Mouse (Mus musculus): Measurements from ENCODE around the gene Akt3. TPM values are rescaled to one million over a fixed set of nuclear protein-coding genes. Genes with fewer than 3 reads are reported as not detected.

Gene Akt3
- polyA plus RNA-seq, 1 experiment from 2014 or later = 3.4 TPM

GRCm38 (mm10) chr1:177022751-177023150 is 235.3 kb downstream of the Akt3 start:
- TF ChIP-seq CTCF (IDR thresholded peaks at IDR 0.05; ENCODE audit: low read depth) = peak; percentile 37
- WGBS = 38% methylated on average over 3 of the region's 3 CpGs
- DNase-seq (ENCODE audit: low spot score) (peak; percentile 29), ATAC-seq (replicated peaks; ENCODE audit: low FRiP score, low read depth) (no peak)
- H3K27me3 ChIP-seq (ENCODE audit: insufficient read depth, low read length) = no peaks in the 10 kb centered on the region
- H3K4me3 ChIP-seq (replicated peaks; ENCODE audit: low read depth, low read length) = no peak overlapping the region
- H3K36me3 ChIP-seq (ENCODE audit: insufficient read depth, low read length) = 0 out of 2 replicates have a peak, but pooled peaks cover 6% of the 10 kb centered on the region
- H3K4me2 ChIP-seq (ENCODE audit: low read length) = no peak overlapping the region
- H3K9me3 ChIP-seq (replicated peaks; ENCODE audit: low read length) = no peaks in the 10 kb centered on the region
- H3K4me1 ChIP-seq (replicated peaks; ENCODE audit: insufficient read depth, low read length) = no peaks in the 10 kb centered on the region
- no peak overlapping the region for H3K9ac ChIP-seq (ENCODE audit: low read depth, low read length)
- no peak overlapping the region for H3K27ac ChIP-seq

- Histone ChIP-seq H3K27ac (no peak overlapping the region), H3K4me1 (replicated peaks; ENCODE audit: insufficient read depth, low read length) (no peaks in the 10 kb centered on the region), H3K9ac (ENCODE audit: low read depth, low read length) (no peak overlapping the region), H3K4me2 (ENCODE audit: low read length) (no peak overlapping the region), H3K4me3 (replicated peaks; ENCODE audit: low read depth, low read length) (no peak overlapping the region), H3K9me3 (replicated peaks; ENCODE audit: low read length) (no peaks in the 10 kb centered on the region), H3K36me3 (ENCODE audit: insufficient read depth, low read length) (0 out of 2 replicates have a peak, but pooled peaks cover 3% of the 10 kb centered on the region), H3K27me3 (ENCODE audit: insufficient read depth, low read length) (no peaks in the 10 kb centered on the region)
- no peak for DNase-seq (ENCODE audit: low spot score)
- WGBS = 93% methylated on average over 5 of the region's 5 CpGs
- TF ChIP-seq CTCF (IDR thresholded peaks at IDR 0.05; ENCODE audit: low read depth) = no peak
- no peak for ATAC-seq (replicated peaks; ENCODE audit: low FRiP score, low read depth)
Observed at GRCm38 (mm10) chr1:177019668-177020067, 238.3 kb downstream of the Akt3 start.

GRCm38 (mm10) chr1:177018750-177019149 is 239.3 kb downstream of the Akt3 start:
- DNase-seq (ENCODE audit: low spot score) (no peak), ATAC-seq (replicated peaks; ENCODE audit: low FRiP score, low read depth) (no peak)
- H3K4me1 ChIP-seq (replicated peaks; ENCODE audit: insufficient read depth, low read length) = no peaks in the 10 kb centered on the region
- no peak overlapping the region for H3K9ac ChIP-seq (ENCODE audit: low read depth, low read length)
- no peaks in the 10 kb centered on the region for H3K9me3 ChIP-seq (replicated peaks; ENCODE audit: low read length)
- 91% methylated on average over 1 of the region's 1 CpGs for WGBS
- H3K36me3 ChIP-seq (ENCODE audit: insufficient read depth, low read length) = 0 out of 2 replicates have a peak, but pooled peaks cover 3% of the 10 kb centered on the region
- H3K27ac ChIP-seq = no peak overlapping the region
- no peak for TF ChIP-seq CTCF (IDR thresholded peaks at IDR 0.05; ENCODE audit: low read depth)
- no peak overlapping the region for H3K4me3 ChIP-seq (replicated peaks; ENCODE audit: low read depth, low read length)
- H3K4me2 ChIP-seq (ENCODE audit: low read length) = no peak overlapping the region
- H3K27me3 ChIP-seq (ENCODE audit: insufficient read depth, low read length) = no peaks in the 10 kb centered on the region

GRCm38 (mm10) chr1:177016729-177017128 is 241.3 kb downstream of the Akt3 start:
- no peak for TF ChIP-seq CTCF (IDR thresholded peaks at IDR 0.05; ENCODE audit: low read depth)
- peaks cover 3% of the 10 kb centered on the region; the same call in 1 of the 2 replicates for H3K36me3 ChIP-seq (ENCODE audit: insufficient read depth, low read length)
- H3K9me3 ChIP-seq (replicated peaks; ENCODE audit: low read length) = no peaks in the 10 kb centered on the region
- H3K4me3 ChIP-seq (replicated peaks; ENCODE audit: low read depth, low read length) = no peak overlapping the region
- DNase-seq (ENCODE audit: low spot score) (no peak), ATAC-seq (replicated peaks; ENCODE audit: low FRiP score, low read depth) (no peak)
- no peak overlapping the region for H3K4me2 ChIP-seq (ENCODE audit: low read length)
- H3K27ac ChIP-seq = no peak overlapping the region
- no peak overlapping the region for H3K9ac ChIP-seq (ENCODE audit: low read depth, low read length)
- 83% methylated on average over 2 of the region's 2 CpGs for WGBS
- no peaks in the 10 kb centered on the region for H3K27me3 ChIP-seq (ENCODE audit: insufficient read depth, low read length)
- no peaks in the 10 kb centered on the region for H3K4me1 ChIP-seq (replicated peaks; ENCODE audit: insufficient read depth, low read length)

GRCm38 (mm10) chr1:177015917-177016316 is 242.1 kb downstream of the Akt3 start:
- WGBS = 47% methylated on average over 3 of the region's 3 CpGs
- no peak for TF ChIP-seq CTCF (IDR thresholded peaks at IDR 0.05; ENCODE audit: low read depth)
- DNase-seq (ENCODE audit: low spot score) (no peak), ATAC-seq (replicated peaks; ENCODE audit: low FRiP score, low read depth) (no peak)
- Histone ChIP-seq H3K27ac (no peak overlapping the region), H3K36me3 (ENCODE audit: insufficient read depth, low read length) (peaks cover 3% of the 10 kb centered on the region; the same call in 1 of the 2 replicates), H3K9ac (ENCODE audit: low read depth, low read length) (no peak overlapping the region), H3K9me3 (replicated peaks; ENCODE audit: low read length) (no peaks in the 10 kb centered on the region), H3K4me2 (ENCODE audit: low read length) (no peak overlapping the region), H3K4me1 (replicated peaks; ENCODE audit: insufficient read depth, low read length) (no peaks in the 10 kb centered on the region), H3K4me3 (replicated peaks; ENCODE audit: low read depth, low read length) (no peak overlapping the region), H3K27me3 (ENCODE audit: insufficient read depth, low read length) (no peaks in the 10 kb centered on the region)

- Histone ChIP-seq H3K36me3 (ENCODE audit: insufficient read depth, low read length) (peaks cover 3% of the 10 kb centered on the region; the same call in 1 of the 2 replicates), H3K4me3 (replicated peaks; ENCODE audit: low read depth, low read length) (no peak overlapping the region), H3K4me1 (replicated peaks; ENCODE audit: insufficient read depth, low read length) (no peaks in the 10 kb centered on the region), H3K27me3 (ENCODE audit: insufficient read depth, low read length) (no peaks in the 10 kb centered on the region), H3K27ac (no peak overlapping the region), H3K9me3 (replicated peaks; ENCODE audit: low read length) (no peaks in the 10 kb centered on the region), H3K4me2 (ENCODE audit: low read length) (no peak overlapping the region), H3K9ac (ENCODE audit: low read depth, low read length) (no peak overlapping the region)
- peak; percentile 49 for DNase-seq (ENCODE audit: low spot score)
- peak; percentile 50; the same call in 1 of the 2 replicates for ATAC-seq (replicated peaks; ENCODE audit: low FRiP score, low read depth)
- no peak for TF ChIP-seq CTCF (IDR thresholded peaks at IDR 0.05; ENCODE audit: low read depth)
- WGBS = 34% methylated on average over 6 of the region's 6 CpGs
Observed at GRCm38 (mm10) chr1:177014921-177015439, 243.0 kb downstream of the Akt3 start.

GRCm38 (mm10) chr1:177014346-177014745 is 243.7 kb downstream of the Akt3 start:
- H3K4me1 ChIP-seq (replicated peaks; ENCODE audit: insufficient read depth, low read length) = no peaks in the 10 kb centered on the region
- no peak for TF ChIP-seq CTCF (IDR thresholded peaks at IDR 0.05; ENCODE audit: low read depth)
- no peak overlapping the region for H3K4me3 ChIP-seq (replicated peaks; ENCODE audit: low read depth, low read length)
- H3K27me3 ChIP-seq (ENCODE audit: insufficient read depth, low read length) = no peaks in the 10 kb centered on the region
- H3K36me3 ChIP-seq (ENCODE audit: insufficient read depth, low read length) = peaks cover 3% of the 10 kb centered on the region; the same call in 1 of the 2 replicates
- no peak overlapping the region for H3K9ac ChIP-seq (ENCODE audit: low read depth, low read length)
- H3K4me2 ChIP-seq (ENCODE audit: low read length) = no peak overlapping the region
- DNase-seq (ENCODE audit: low spot score) (no peak), ATAC-seq (replicated peaks; ENCODE audit: low FRiP score, low read depth) (no peak)
- H3K27ac ChIP-seq = no peak overlapping the region
- 61% methylated on average over 2 of the region's 2 CpGs for WGBS
- H3K9me3 ChIP-seq (replicated peaks; ENCODE audit: low read length) = no peaks in the 10 kb centered on the region

Data from kidney, postnatal 0 days (tissue).